Mouse (Mus musculus) adrenal gland, adult 8-10 months (tissue): Measurements from ENCODE around the gene Rab5if. TPM values are rescaled to one million over a fixed set of nuclear protein-coding genes. Genes with fewer than 3 reads are reported as not detected.
"Not testable (repeated sequence)": the region's sequence is repeated elsewhere in the genome, so short reads cannot be mapped to it uniquely, and the experiment has no call there.

Experiments used
- DNase-seq: peaks from one replicate; pipeline ENCODE4 v3.0.0; 2022
- total RNA-seq, 4 experiments: library from RNA; stranded (reverse); gene quantifications; 2 replicates each; pipeline ENCODE4 v1.2.4; 2022

Gene Rab5if
- total RNA-seq, 4 experiments from 2014 or later: 134 to 305 (median 233) TPM

GRCm38 (mm10) chr2:156853999-156854771, 8.7 kb upstream of the Rab5if start:
- not testable (repeated sequence) for DNase-seq

GRCm38 (mm10) chr2:156856311-156856710, 6.6 kb upstream of the Rab5if start:
- no peak for DNase-seq

- no peak for DNase-seq
These were observed 5.5 kb upstream of the Rab5if start for GRCm38 (mm10) chr2:156857385-156857791.

GRCm38 (mm10) chr2:156857835-156858234, 5.1 kb upstream of the Rab5if start, which contains the start of gene 4930518I15Rik:
Gene 4930518I15Rik, minus strand, starts transcription at chr2:156857946.
- DNase-seq: no peak

- no peak for DNase-seq
These were observed 4.3 kb upstream of the Rab5if start for GRCm38 (mm10) chr2:156858671-156859070.

GRCm38 (mm10) chr2:156862041-156862717, 749 bp upstream of the Rab5if start:
- DNase-seq: peak; percentile 32

GRCm38 (mm10) chr2:156863487-156864160, 696 bp downstream of the Rab5if start:
- peak; percentile 85 for DNase-seq

GRCm38 (mm10) chr2:156864481-156864880, 1.6 kb downstream of the Rab5if start:
- peak; percentile 12 for DNase-seq

GRCm38 (mm10) chr2:156868994-156869393, 6.1 kb downstream of the Rab5if start:
- DNase-seq: peak; percentile 26

- no peak for DNase-seq
These were observed 6.6 kb downstream of the Rab5if start for GRCm38 (mm10) chr2:156869554-156869953.

GRCm38 (mm10) chr2:156870519-156870918, 7.6 kb downstream of the Rab5if start:
- peak; percentile 44 for DNase-seq

- DNase-seq: no peak
These were observed 10.7 kb downstream of the Rab5if start for GRCm38 (mm10) chr2:156873629-156874028.

- DNase-seq: no peak
These were observed 11.3 kb downstream of the Rab5if start for GRCm38 (mm10) chr2:156874047-156874759.

- no peak for DNase-seq
These were observed 12.0 kb downstream of the Rab5if start for GRCm38 (mm10) chr2:156874760-156875510.

- no peak for DNase-seq
These were observed 14.8 kb downstream of the Rab5if start for GRCm38 (mm10) chr2:156877726-156878125.

- peak; percentile 55 for DNase-seq
These were observed 16.6 kb downstream of the Rab5if start for GRCm38 (mm10) chr2:156879541-156879940.

- DNase-seq: no peak
These were observed 19.6 kb downstream of the Rab5if start for GRCm38 (mm10) chr2:156882431-156883001.

GRCm38 (mm10) chr2:156884396-156885211, 21.7 kb downstream of the Rab5if start:
- no peak for DNase-seq

GRCm38 (mm10) chr2:156885666-156886065, 22.7 kb downstream of the Rab5if start:
- not testable (repeated sequence) for DNase-seq

- DNase-seq: no peak
These were observed 23.2 kb downstream of the Rab5if start for GRCm38 (mm10) chr2:156886084-156886631.
